Mouse (Mus musculus) brain, embryonic 14.5 days (tissue): ENCODE results near the gene Gnat1. TPM values are rescaled to one million over a fixed set of nuclear protein-coding genes. Genes with fewer than 3 reads are reported as not detected.

Experiments used
- DNase-seq: peaks from one replicate; pipeline ENCODE4 v3.0.0-alpha.2; 2011; ENCODE audit warnings: low read depth
- CTCF ChIP-seq: fragments of 200-500 bp; IDR thresholded peaks from 2 replicates; pipeline ENCODE4 v1.5.1; 2012; ENCODE audit warnings: inconsistent platforms, mild to moderate bottlenecking, moderate library complexity, borderline replicate concordance; ENCODE audit not compliant: insufficient read depth, insufficient read length; ENCODE audit errors: extremely low read depth
- POLR2A ChIP-seq: fragments of 200-500 bp; IDR thresholded peaks from 2 replicates; pipeline ENCODE4 v1.6.1; 2012; ENCODE audit warnings: mild to moderate bottlenecking, inconsistent platforms, borderline replicate concordance; ENCODE audit not compliant: poor library complexity, insufficient read depth, insufficient read length, severe bottlenecking; ENCODE audit errors: extremely low read depth
- polyA plus RNA-seq: library from polyadenylated mRNA; depleted of rRNA; stranded (reverse); fragments of >200 nt; gene quantifications from 2 replicates; pipeline ENCODE4 v1.2.3, GENCODE M21; 2012

The Gnat1 gene
- polyA plus RNA-seq, 1 experiment = 0.48 TPM

- no peak for TF ChIP-seq CTCF
- TF ChIP-seq POLR2A = no peak
- peak; percentile 89 for DNase-seq
Measured at GRCm38 (mm10) chr9:107697811-107698521, 18.5 kb upstream of the Gnat1 start.

DNA sequence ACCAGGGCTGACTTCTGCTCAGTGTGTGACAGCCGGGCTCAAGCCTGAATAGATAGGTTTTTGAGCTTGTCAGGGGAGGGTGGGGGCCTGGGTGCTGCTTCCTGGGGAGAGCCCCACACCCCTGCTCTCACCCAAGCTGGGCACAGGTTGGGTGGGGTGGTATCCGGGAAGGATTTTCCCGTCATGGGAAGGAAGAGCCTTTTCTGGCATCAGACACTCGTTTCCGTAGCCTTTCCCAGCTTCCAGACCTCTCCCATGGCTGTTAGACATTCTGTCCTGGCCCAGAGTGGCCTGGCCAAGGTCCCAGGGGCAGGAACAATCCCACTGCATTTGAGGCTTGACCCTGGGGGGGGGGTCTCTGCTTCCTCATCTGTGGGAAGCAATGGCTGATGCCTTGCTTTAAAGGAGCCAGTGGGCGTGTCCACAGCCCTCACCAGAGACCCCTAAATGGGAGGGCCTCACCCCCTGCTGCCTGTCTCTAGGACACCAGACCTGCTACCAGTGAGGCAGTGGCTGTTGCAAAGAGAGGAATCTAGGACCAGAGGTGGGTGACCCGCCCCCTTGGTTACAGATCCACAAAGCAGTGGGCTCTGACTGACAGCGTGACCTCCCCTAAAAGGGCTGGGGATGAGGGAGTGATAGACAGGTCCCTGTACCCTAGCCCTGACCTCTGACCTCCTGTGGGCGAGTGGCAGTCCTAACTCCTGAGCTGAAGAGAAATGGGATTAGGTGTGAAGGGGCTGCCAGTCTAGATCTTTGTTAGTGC, 17.5 kb upstream of the Gnat1 start:
- TF ChIP-seq POLR2A (no peak), CTCF (no peak)
- no peak for DNase-seq

- no peak for DNase-seq
- TF ChIP-seq POLR2A (no peak), CTCF (no peak)
Measured at GRCm38 (mm10) chr9:107696106-107696479, 16.6 kb upstream of the Gnat1 start.

GRCm38 (mm10) chr9:107695441-107696105, 16.1 kb upstream of the Gnat1 start:
- TF ChIP-seq CTCF (no peak), POLR2A (no peak)
- DNase-seq = no peak

DNA sequence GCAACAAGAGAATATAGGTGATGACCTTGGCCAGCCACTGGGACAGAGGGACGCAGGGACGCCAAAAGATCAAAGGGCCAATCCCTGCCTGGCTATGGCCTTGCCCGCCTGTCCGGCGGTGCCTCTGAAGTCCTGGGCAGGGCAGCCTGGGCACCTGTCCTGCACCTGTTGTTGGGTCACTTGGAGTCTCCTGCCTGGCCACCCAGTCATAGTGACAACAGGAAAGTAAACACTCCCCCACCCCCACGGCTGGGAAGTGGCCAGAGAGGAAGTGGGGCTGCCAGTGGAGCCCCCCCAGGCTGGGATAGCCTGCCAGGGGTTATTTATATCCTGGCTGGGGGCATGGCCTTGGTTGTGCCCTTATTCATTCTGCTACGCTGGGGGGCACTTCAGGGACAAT, 15.1 kb upstream of the Gnat1 start:
- TF ChIP-seq POLR2A (no peak), CTCF (no peak)
- DNase-seq = no peak

- no peak for DNase-seq
- TF ChIP-seq CTCF = peak; percentile 2; the same call in 1 of the 2 replicates
- TF ChIP-seq POLR2A = no peak
Measured at GRCm38 (mm10) chr9:107693433-107693987, 14.0 kb upstream of the Gnat1 start.

DNA sequence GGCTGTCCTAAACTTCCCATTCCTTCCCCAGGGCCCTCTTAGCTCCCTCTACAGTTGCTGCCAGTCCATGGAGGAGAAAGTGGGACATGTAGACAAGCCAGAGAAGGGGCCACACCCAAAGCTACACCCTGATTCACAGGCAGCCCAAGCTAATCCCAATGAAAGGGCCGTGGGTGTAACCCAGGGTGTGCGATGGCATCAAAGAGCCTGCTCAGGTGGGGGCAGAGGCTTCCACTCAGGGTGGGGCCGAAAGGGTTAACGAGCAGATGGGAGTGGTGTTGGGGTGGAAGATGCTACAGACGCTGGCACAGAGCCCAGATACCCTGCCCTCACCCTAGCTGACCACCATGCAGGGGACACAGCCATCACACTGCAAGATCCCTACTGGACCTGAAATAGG, 13.3 kb upstream of the Gnat1 start:
- DNase-seq = no peak
- TF ChIP-seq POLR2A (no peak), CTCF (no peak)

GRCm38 (mm10) chr9:107690391-107690790, 10.9 kb upstream of the Gnat1 start:
- no peak for DNase-seq
- no peak for TF ChIP-seq POLR2A
- TF ChIP-seq CTCF = no peak

DNA sequence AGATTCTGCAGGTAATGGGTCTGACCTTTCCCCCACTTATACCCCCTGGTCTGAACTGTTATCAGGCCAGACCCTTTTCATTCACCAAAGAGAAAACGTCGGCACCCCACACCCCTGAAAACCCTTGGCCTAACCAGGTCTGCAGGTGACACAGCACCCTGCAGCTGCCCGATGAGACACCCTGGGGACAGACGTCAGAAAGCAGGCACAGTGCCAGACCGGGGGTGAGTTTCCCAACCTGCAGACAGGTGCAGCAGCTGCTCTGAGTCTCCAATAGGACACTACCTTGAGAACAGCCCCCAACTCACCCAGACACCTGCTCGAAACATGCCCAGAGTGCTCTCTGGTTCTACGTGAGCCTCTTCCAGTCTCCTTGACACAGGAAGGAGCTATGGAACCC, 9.4 kb upstream of the Gnat1 start:
- TF ChIP-seq CTCF (no peak), POLR2A (no peak)
- no peak for DNase-seq

DNA sequence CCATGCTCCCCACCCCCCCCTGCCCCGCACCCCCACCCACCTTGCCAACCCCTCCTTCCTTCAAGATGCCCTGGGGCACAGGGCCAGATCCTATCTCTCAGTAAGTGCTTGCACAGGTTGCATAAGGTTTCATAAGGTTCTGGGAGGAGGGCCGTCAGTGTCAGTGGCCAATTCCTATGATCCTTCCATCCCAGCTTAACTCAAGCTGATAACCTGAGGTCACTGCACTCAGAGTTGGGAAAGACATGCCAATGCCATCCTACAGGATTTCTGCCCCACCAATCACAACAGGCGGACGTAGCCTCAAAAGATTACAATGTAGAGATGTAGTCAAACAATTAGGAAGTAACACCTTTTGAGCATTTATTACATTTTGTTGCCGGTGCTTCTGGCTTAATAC, 8.9 kb upstream of the Gnat1 start:
- TF ChIP-seq POLR2A (no peak), CTCF (no peak)

More for the DNA sequence above, 8.9 kb upstream of the Gnat1 start:
- DNase-seq = no peak
